Mouse (Mus musculus) adrenal gland, adult 2 months (tissue): ENCODE measurements around the gene Rbck1. TPM values are rescaled to one million over a fixed set of nuclear protein-coding genes. Genes with fewer than 3 reads are reported as not detected.
"Not testable (repeated sequence)": the region's sequence is repeated elsewhere in the genome, so short reads cannot be mapped to it uniquely, and the experiment has no call there.

Source experiments
- DNase-seq: peaks from one replicate; pipeline ENCODE4 v3.0.0; 2021
- long read RNA-seq: library from polyadenylated mRNA; stranded (forward); transcript quantifications from one replicate; pipeline ENCODE4 v2.0.0, GENCODE M21; 2021
- polyA plus RNA-seq: library from polyadenylated mRNA; depleted of rRNA; stranded (reverse); fragments of >200 nt; gene quantifications from 2 replicates; pipeline ENCODE4 v1.2.3, GENCODE M21; 2012; rRNA removed
- total RNA-seq, 2 experiments: library from RNA; stranded (reverse); gene quantifications; 2 replicates each; pipeline ENCODE4 v1.2.3; 2021

Gene Rbck1
- total RNA-seq = 100 to 1,000 TPM; 103 to 107 TPM
- polyA plus RNA-seq = 328 and 381 TPM in 2 replicates
- long read RNA-seq, transcript Rbck1-201 (13 exons, 2,252 nt) = minor isoform, 9 of 157 reads
- long read RNA-seq, transcript Rbck1-202 (12 exons, 2,384 nt) = major isoform, 128 of 157 reads
- long read RNA-seq, partial matches to known transcripts = 6 of 157 reads
- long read RNA-seq, other reads (novel, unspliced or antisense) = 13 of 157 reads

DNA sequence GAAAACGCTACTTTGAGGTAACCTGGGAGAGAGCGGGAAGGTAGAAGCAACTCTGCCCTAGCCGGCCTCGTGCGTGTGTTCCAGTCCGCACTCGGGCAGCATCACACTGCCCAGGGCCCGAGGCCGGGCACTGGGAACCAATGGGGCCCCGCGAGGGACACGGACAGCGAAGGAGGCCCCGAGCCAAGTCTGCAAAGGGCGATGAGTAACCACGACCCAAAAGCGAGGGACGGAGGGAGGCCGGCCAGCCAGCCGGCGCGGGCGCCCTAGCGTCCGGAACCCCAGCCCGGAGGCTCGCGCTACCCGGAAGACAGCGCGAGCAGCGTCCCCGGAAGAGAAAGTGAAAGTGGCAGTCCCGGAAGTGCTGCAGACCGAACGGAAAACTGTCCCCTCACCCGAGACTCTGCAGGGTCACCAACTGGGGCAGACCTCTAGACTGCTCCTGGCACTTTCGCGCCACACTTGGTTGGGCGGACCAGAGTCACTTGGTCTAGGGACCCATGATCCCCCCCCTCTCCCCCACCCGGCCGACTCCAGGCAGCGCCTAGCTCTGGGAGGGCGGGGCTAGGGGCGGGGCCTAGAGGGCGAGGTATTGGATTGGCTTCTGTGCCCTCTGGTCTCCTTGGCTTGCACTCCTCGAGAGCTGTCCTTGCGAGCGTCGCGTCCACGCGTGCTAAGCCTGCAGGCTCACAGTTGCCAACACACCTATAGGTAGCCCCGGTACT is at the start of gene Rbck1:
Rbck1 (minus strand) TSS at position 553 of the 725 bp plus-strand sequence.
- DNase-seq = peak; percentile 96

DNA sequence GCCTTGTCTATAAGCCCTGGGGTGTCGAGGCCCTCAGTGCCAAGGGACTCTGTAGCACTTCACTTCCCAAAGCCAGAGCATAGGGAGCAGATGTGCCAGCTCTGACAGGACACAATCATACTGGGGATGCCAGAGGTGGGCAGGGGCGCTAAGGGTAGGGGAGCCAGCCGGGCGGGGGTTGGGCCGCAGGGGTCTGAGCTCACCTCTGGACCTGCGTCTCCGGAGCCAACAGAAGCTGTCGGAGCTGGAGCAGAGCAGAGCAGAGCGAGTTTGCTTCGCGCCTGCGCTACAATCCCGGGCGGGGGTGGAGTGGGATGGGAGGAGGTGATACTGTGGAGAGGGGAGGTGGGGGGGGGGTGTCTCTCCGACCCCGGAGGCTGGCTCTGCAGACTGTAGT is 43.9 kb upstream of the Rbck1 start, which contains the start of gene Nrsn2:
Nrsn2 (minus strand) TSS at position 294 of the 397 bp plus-strand sequence.
- DNase-seq = no peak

- DNase-seq = no peak
These were observed 43.3 kb upstream of the Rbck1 start for GRCm38 (mm10) chr2:152375652-152376344.

DNA sequence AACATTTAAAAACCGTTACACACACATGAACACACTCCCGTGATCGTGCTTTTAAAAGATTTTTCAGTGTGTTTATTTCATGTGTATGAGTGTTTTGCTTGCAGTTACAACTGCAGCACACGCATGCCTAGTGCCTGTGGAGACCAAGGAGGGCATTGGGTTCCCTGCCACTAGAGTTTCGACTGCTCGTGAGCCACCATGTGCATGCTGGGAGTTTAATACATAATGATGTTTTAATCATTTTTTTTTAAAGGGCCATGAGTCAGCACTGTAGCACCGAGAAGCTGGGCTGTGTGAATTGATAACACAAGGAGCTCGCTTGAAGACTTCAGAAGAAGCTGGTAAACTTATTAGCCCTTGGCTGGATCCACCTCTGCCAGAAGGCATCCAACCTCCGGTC is 41.1 kb upstream of the Rbck1 start:
- no peak for DNase-seq

GRCm38 (mm10) chr2:152372661-152373060 is 40.2 kb upstream of the Rbck1 start:
- no peak for DNase-seq

DNA sequence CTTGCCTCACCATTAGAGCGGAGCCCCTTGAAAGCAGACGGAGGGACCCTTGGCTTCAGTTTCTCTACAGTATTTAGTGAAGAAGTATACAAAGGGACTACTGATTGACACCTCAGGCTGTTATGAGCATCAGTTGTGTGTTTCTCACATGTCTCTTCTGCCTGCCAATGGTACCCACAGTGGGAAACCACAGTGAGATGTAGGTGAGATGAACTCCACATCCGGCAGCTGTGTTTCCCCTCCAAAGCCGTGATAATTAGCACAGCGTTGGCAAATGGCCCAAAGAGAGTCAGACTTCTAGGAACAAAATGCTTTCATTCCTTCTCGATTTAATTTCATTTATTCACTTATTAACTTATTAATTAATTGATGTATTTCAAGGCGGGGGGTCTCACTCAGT is 39.7 kb upstream of the Rbck1 start:
- no peak for DNase-seq

DNA sequence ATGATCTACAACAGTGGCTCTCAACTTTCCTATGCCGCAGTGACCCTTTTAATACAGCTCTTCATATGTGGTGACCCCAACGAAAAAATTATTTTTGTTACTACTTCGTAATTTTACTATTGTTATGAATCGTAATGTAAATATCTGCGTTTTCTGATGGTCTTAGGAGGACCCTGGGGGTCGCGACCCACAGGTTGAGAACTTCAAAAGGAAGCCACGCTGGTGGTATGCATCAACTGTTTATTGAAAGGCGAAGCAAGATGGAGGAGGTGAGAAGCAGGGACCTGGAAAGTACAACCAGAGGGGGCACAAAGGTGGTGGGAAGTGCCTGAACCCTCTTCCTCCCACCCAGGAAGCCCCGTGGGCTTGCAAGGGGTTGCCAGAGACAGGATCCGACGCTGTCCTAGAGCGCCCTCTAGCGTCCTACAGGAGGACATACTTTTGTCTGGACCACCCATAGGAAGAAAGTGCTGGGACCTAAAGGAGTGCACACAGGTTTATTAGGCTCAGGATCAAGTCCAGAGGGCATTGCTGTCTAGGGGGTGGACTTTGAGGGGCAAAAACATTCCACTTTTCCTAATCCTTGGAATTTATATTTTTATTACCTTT is 36.2 kb upstream of the Rbck1 start:
- peak; percentile 44 for DNase-seq

GRCm38 (mm10) chr2:152367917-152368316 is 35.5 kb upstream of the Rbck1 start:
- peak; percentile 75 for DNase-seq

GRCm38 (mm10) chr2:152363245-152364147 is 31.0 kb upstream of the Rbck1 start:
- peak; percentile 93 for DNase-seq

DNA sequence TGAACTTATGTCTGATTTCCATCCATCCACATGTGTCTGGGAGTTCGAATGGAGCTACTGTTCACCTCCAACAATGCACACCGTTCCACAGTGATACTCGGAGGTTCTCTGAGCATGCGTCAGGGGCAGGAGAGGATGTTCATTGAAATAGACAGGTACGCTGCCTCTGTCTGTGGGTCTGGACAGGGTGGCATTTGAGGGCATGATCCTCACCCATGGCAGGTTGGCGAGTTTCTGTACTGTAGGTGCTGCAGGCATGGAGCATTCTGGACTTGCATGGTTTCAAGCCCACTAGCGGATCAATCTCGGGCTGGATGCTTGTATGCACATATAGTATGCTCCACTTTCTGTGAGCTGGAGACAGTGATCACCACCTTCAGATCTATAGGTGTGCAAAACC is 28.7 kb upstream of the Rbck1 start:
- DNase-seq = no peak

- DNase-seq = peak; percentile 84
These were observed 27.9 kb upstream of the Rbck1 start for GRCm38 (mm10) chr2:152360271-152360775.

- DNase-seq = no peak
These were observed 27.2 kb upstream of the Rbck1 start for GRCm38 (mm10) chr2:152359616-152360015.

GRCm38 (mm10) chr2:152358977-152359376 is 26.5 kb upstream of the Rbck1 start:
- not testable (repeated sequence) for DNase-seq

- peak; percentile 51 for DNase-seq
These were observed 24.8 kb upstream of the Rbck1 start for GRCm38 (mm10) chr2:152357254-152357653.

- peak; percentile 84 for DNase-seq
These were observed 17.5 kb upstream of the Rbck1 start for GRCm38 (mm10) chr2:152349842-152350540.

- DNase-seq = no peak
These were observed 16.8 kb upstream of the Rbck1 start for GRCm38 (mm10) chr2:152349205-152349604.

- DNase-seq = no peak
These were observed 15.3 kb upstream of the Rbck1 start for GRCm38 (mm10) chr2:152347722-152348121.

DNA sequence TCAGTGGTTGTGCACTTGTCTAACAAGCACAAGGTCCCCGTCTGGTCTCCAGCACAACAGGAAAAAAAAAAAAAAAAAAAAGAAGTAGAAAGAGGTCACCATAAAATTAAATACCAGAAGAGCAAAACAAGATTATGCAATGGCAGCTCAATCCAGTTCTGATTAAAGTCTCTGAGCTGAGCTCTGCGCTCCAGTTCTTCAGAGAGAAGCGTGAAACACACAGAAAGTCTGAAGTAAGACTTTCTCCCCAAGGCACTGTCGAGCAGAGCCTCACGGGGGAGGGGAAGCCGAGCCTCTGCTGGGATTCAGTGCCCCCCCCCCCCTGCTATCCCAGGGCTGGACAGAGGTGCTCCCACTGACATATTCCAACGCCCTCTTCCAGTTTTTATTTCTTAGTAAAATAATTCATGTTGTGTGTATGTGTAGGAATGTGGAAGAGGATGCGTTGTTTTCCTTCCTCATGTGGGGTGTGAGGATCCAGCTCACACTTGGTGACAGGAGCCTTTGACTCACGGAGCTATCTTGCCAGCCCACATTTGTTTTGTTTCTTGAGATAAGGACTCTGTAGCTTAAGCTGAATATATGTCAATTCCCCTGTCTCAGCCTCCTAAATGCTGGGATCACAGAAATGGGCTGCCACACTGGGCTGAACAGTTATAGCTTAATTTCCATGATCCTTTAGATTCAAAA is 14.5 kb upstream of the Rbck1 start:
- DNase-seq = no peak

GRCm38 (mm10) chr2:152345393-152345792 is 12.9 kb upstream of the Rbck1 start:
- DNase-seq = peak; percentile 3

GRCm38 (mm10) chr2:152344909-152345308 is 12.5 kb upstream of the Rbck1 start:
- DNase-seq = no peak
